Mouse (Mus musculus): Measurements from ENCODE around the gene Tom1.

- TF ChIP-seq CTCF (IDR thresholded peaks at IDR 0.05) (no peak), EP300 (IDR thresholded peaks at IDR 0.05) (no peak)
These were observed 46.1 kb upstream of the Tom1 start for GRCm38 (mm10) chr8:74987436-74987835.
